ENCODE assay signal across 12 mouse cellular contexts in genomic region chr3:54487844-54488243, GRCm38 (mm10).
DNase-seq lines count a peak whose midpoint lies in the region; ATAC-seq and TF ChIP-seq lines count a peak whose summit lies in the region.
"Had no signal": no experiment of that assay in that cellular context is flagged by ENCODE, and none has a peak within 500 bp of the region (broad histone marks: within the 10 kb centered on the region; RNA-seq: fewer than 3 reads in every experiment).

No protein-coding gene starts in this region.

- no peak for TF ChIP-seq POLR2A in thymus, adult 2 months (IDR thresholded peaks at IDR 0.05; ENCODE audit: control insufficient read depth, extremely low read depth, insufficient read depth, low read length, poor library complexity)
- TF ChIP-seq POLR2A in bone marrow macrophage, adult 2 months (IDR thresholded peaks at IDR 0.05; ENCODE audit: borderline replicate concordance, low read depth, low read length): no peak

- no peak overlapping the region for H3K4me2 ChIP-seq in kidney, postnatal 0 days (ENCODE audit: low read length)
- H3K4me2 ChIP-seq: forebrain, embryonic 12.5 days; liver, embryonic 15.5 days had no signal

- ATAC-seq in kidney, postnatal 0 days (replicated peaks; ENCODE audit: low FRiP score, low read depth): no peak
- ATAC-seq in megakaryocyte-erythroid progenitor cell, adult 5-6 weeks (replicated peaks; ENCODE audit: low FRiP score, low TSS enrichment, poor library complexity, severe bottlenecking): no peak

- H3K4me1 ChIP-seq in kidney, postnatal 0 days (replicated peaks; ENCODE audit: insufficient read depth, low read length): no peaks in the 10 kb centered on the region
- H3K4me1 ChIP-seq in thymus, adult 2 months (replicated peaks; ENCODE audit: control insufficient read depth, insufficient read depth, low read length): no peaks in the 10 kb centered on the region
- no peaks in the 10 kb centered on the region for H3K4me1 ChIP-seq in bone marrow macrophage, adult 2 months (ENCODE audit: control insufficient read depth, insufficient read depth, low read length)
- H3K4me1 ChIP-seq: forebrain, embryonic 12.5 days; liver, embryonic 15.5 days had no signal

- H3K36me3 ChIP-seq in kidney, postnatal 0 days (ENCODE audit: insufficient read depth, low read length): no peaks in the 10 kb centered on the region
- no peaks in the 10 kb centered on the region for H3K36me3 ChIP-seq in thymus, adult 2 months (ENCODE audit: control insufficient read depth, insufficient read depth, low read length)
- H3K36me3 ChIP-seq: forebrain, embryonic 12.5 days; liver, embryonic 15.5 days had no signal

- H3K9me3 ChIP-seq in kidney, postnatal 0 days (replicated peaks; ENCODE audit: low read length): no peaks in the 10 kb centered on the region
- H3K9me3 ChIP-seq: forebrain, embryonic 12.5 days; liver, embryonic 15.5 days had no signal

- WGBS in kidney, postnatal 0 days: 75% methylated on average over 4 of the region's 4 CpGs
- 78% methylated on average over 4 of the region's 4 CpGs for WGBS in thymus, adult 2 months

- H3K9ac ChIP-seq in kidney, postnatal 0 days (ENCODE audit: low read depth, low read length): no peak overlapping the region
- H3K9ac ChIP-seq: forebrain, embryonic 12.5 days; liver, embryonic 15.5 days had no signal

- DNase-seq in kidney, postnatal 0 days (ENCODE audit: low spot score): no peak
- no peak for DNase-seq in kidney, postnatal 14 days
- DNase-seq in thymus, postnatal 4 days: peak; percentile 16
- DNase-seq in thymus, adult 2 months: no peak
- DNase-seq in MN1 (ENCODE audit: low spot score): no peak
- DNase-seq: adrenal gland, postnatal 25 days; cerebellum, adult 18-20 months; thymus, postnatal 25 days had no signal

- no peak overlapping the region for H3K27ac ChIP-seq in kidney, postnatal 0 days
- no peak overlapping the region for H3K27ac ChIP-seq in thymus, adult 2 months (ENCODE audit: control insufficient read depth, insufficient read depth, low read length)
- no peak overlapping the region for H3K27ac ChIP-seq in bone marrow macrophage, adult 2 months (ENCODE audit: insufficient read depth, low read depth, low read length)
- H3K27ac ChIP-seq: forebrain, embryonic 12.5 days; liver, embryonic 15.5 days had no signal

- peak; percentile 40; the same call in 1 of the 2 replicates for TF ChIP-seq CTCF in kidney, postnatal 0 days (IDR thresholded peaks at IDR 0.05; ENCODE audit: low read depth)
- TF ChIP-seq CTCF in thymus, adult 2 months (IDR thresholded peaks at IDR 0.05; ENCODE audit: borderline replicate concordance, control insufficient read depth, extremely low read depth, insufficient read depth, low read length, poor library complexity): no peak
- TF ChIP-seq CTCF in bone marrow macrophage, adult 2 months (IDR thresholded peaks at IDR 0.05; ENCODE audit: low read depth, low read length): peak; percentile 29; the same call in 1 of the 2 replicates

- no peak overlapping the region for H3K4me3 ChIP-seq in kidney, postnatal 0 days (replicated peaks; ENCODE audit: low read depth, low read length)
- H3K4me3 ChIP-seq in thymus, adult 2 months (ENCODE audit: control insufficient read depth, insufficient read depth, low read length): no peak overlapping the region
- no peak overlapping the region for H3K4me3 ChIP-seq in bone marrow macrophage, adult 2 months (ENCODE audit: insufficient read depth, low read length)
- H3K4me3 ChIP-seq: forebrain, embryonic 12.5 days; liver, embryonic 15.5 days had no signal

- H3K27me3 ChIP-seq in kidney, postnatal 0 days (ENCODE audit: insufficient read depth, low read length): no peaks in the 10 kb centered on the region
- no peaks in the 10 kb centered on the region for H3K27me3 ChIP-seq in thymus, adult 2 months (ENCODE audit: control insufficient read depth, insufficient read depth, low read length)
- H3K27me3 ChIP-seq: forebrain, embryonic 12.5 days; liver, embryonic 15.5 days had no signal
